Mouse (Mus musculus) right cerebral cortex, postnatal 10 days (tissue): ENCODE results near the gene Tmem14c.
A peak's percentile ranks its signal among the peaks of the same experiment; 100 is the strongest.

Experiments used
- DNase-seq, 2 experiments: peaks; one replicate each; pipeline ENCODE4 v3.0.0; 2021; ENCODE audit warnings: low spot score in 2 of 2

Tmem14c gene

GRCm38 (mm10) chr13:41008271-41008670 lies 7.8 kb upstream of the Tmem14c start:
- no peak for DNase-seq

GRCm38 (mm10) chr13:41008946-41009345 lies 7.1 kb upstream of the Tmem14c start:
- DNase-seq, result no peak

- peak in 1 of 2 experiments; percentile 29 for DNase-seq
Measured at GRCm38 (mm10) chr13:41016797-41017405, 809 bp downstream of the Tmem14c start.

GRCm38 (mm10) chr13:41017832-41018231 lies 1.7 kb downstream of the Tmem14c start:
- no peak for DNase-seq

- no peak for DNase-seq
Measured at GRCm38 (mm10) chr13:41018236-41018635, 2.1 kb downstream of the Tmem14c start.

- no peak for DNase-seq
Measured at GRCm38 (mm10) chr13:41018756-41019591, 2.9 kb downstream of the Tmem14c start.

- DNase-seq, result no peak
Measured at GRCm38 (mm10) chr13:41020494-41020893, 4.4 kb downstream of the Tmem14c start.

- no peak for DNase-seq
Measured at GRCm38 (mm10) chr13:41021607-41022006, 5.5 kb downstream of the Tmem14c start.

- DNase-seq, result no peak
Measured at GRCm38 (mm10) chr13:41022099-41022498, 6.0 kb downstream of the Tmem14c start.

GRCm38 (mm10) chr13:41030098-41030497 lies 14.0 kb downstream of the Tmem14c start:
- no peak for DNase-seq

GRCm38 (mm10) chr13:41042511-41042910 lies 26.4 kb downstream of the Tmem14c start:
- DNase-seq, result no peak

- DNase-seq, result no peak
Measured at GRCm38 (mm10) chr13:41045901-41046300, 29.8 kb downstream of the Tmem14c start.

GRCm38 (mm10) chr13:41047280-41047679 lies 31.2 kb downstream of the Tmem14c start:
- no peak for DNase-seq

GRCm38 (mm10) chr13:41051965-41052364 lies 35.9 kb downstream of the Tmem14c start:
- DNase-seq, result no peak

- no peak for DNase-seq
Measured at GRCm38 (mm10) chr13:41067618-41068017, 51.5 kb downstream of the Tmem14c start.

GRCm38 (mm10) chr13:41071617-41072016 lies 55.5 kb downstream of the Tmem14c start:
- DNase-seq, result no peak
